9 mouse cellular contexts compared by ENCODE assay signal in genomic region chr1:85898761-85899387, GRCm38 (mm10). TPM values are rescaled to one million over a fixed set of nuclear protein-coding genes. Genes with fewer than 3 reads are reported as not detected.
DNase-seq lines count a peak whose midpoint lies in the region; ATAC-seq lines count a peak whose summit lies in the region.
"Had no signal": no experiment of that assay in that cellular context is flagged by ENCODE, and none has a peak within 500 bp of the region (broad histone marks: within the 10 kb centered on the region; RNA-seq: fewer than 3 reads in every experiment).

No protein-coding gene starts in this region.

- WGBS in lung, embryonic 16.5 days: 53% methylated on average over 12 of the region's 12 CpGs
- 61% methylated on average over 12 of the region's 12 CpGs for WGBS in intestine, embryonic 15.5 days
- WGBS in stomach, embryonic 16.5 days: 51% methylated on average over 12 of the region's 12 CpGs

- H3K4me2 ChIP-seq in lung, embryonic 16.5 days (ENCODE audit: low read depth, low read length): no peak overlapping the region
- H3K4me2 ChIP-seq in intestine, embryonic 15.5 days (replicated peaks): no peak overlapping the region
- 0 out of 2 replicates have a peak overlapping the region, but pooled peaks have one; percentile 14 for H3K4me2 ChIP-seq in stomach, embryonic 16.5 days (ENCODE audit: low read depth, low read length)

- H3K9ac ChIP-seq in lung, embryonic 16.5 days (ENCODE audit: low read length): 0 out of 2 replicates have a peak overlapping the region, but pooled peaks have one; percentile 38
- H3K9ac ChIP-seq in intestine, embryonic 15.5 days: no peak overlapping the region
- H3K9ac ChIP-seq in stomach, embryonic 16.5 days (ENCODE audit: low read length): peak overlapping the region; percentile 31

- no peak for DNase-seq in cerebellum, postnatal 4 days (ENCODE audit: low spot score in 2 of 2)
- DNase-seq in lung, postnatal 10 days: no peak
- no peak for DNase-seq in left cerebral cortex, postnatal 4 days
- DNase-seq in right cerebral cortex, adult 18-20 months: no peak

- H3K9me3 ChIP-seq in lung, embryonic 16.5 days (ENCODE audit: control insufficient read depth, low read length): no peaks in the 10 kb centered on the region
- H3K9me3 ChIP-seq in intestine, embryonic 15.5 days: no peaks in the 10 kb centered on the region
- H3K9me3 ChIP-seq in stomach, embryonic 16.5 days (replicated peaks; ENCODE audit: control insufficient read depth, low read length): no peaks in the 10 kb centered on the region

- H3K4me1 ChIP-seq in lung, embryonic 16.5 days (replicated peaks; ENCODE audit: control insufficient read depth, insufficient read depth, low read length): peaks cover 65% of the 10 kb centered on the region
- peaks cover 63% of the 10 kb centered on the region for H3K4me1 ChIP-seq in intestine, embryonic 15.5 days (replicated peaks)
- peaks cover 75% of the 10 kb centered on the region for H3K4me1 ChIP-seq in stomach, embryonic 16.5 days (ENCODE audit: control insufficient read depth, insufficient read depth, low read length)

- peaks cover 1% of the 10 kb centered on the region; the same call in 1 of the 2 replicates for H3K36me3 ChIP-seq in lung, embryonic 16.5 days (ENCODE audit: control insufficient read depth, insufficient read depth, low read length)
- H3K36me3 ChIP-seq in intestine, embryonic 15.5 days: no peaks in the 10 kb centered on the region
- peaks cover 4% of the 10 kb centered on the region; the same call in 1 of the 2 replicates for H3K36me3 ChIP-seq in stomach, embryonic 16.5 days (ENCODE audit: control insufficient read depth, insufficient read depth, low read length)

- intact Hi-C loops in left cerebral cortex, postnatal 4 days (cut with DNase I): no loop called here

- no peaks in the 10 kb centered on the region for H3K27me3 ChIP-seq in lung, embryonic 16.5 days (ENCODE audit: control insufficient read depth, insufficient read depth, low read depth, low read length)
- no peaks in the 10 kb centered on the region for H3K27me3 ChIP-seq in intestine, embryonic 15.5 days (replicated peaks)
- H3K27me3 ChIP-seq in stomach, embryonic 16.5 days (ENCODE audit: control insufficient read depth, insufficient read depth, low read length): no peaks in the 10 kb centered on the region

- peak; percentile 17; the same call in 1 of the 2 replicates for ATAC-seq in cerebellum, adult (ENCODE audit: insufficient number of reproducible peaks, low FRiP score, low TSS enrichment)
- ATAC-seq in lung, embryonic 16.5 days (ENCODE audit: low read depth): no peak
- ATAC-seq in intestine, embryonic 15.5 days: no peak
- ATAC-seq in stomach, embryonic 16.5 days (ENCODE audit: insufficient read depth, low FRiP score): no peak

- H3K27ac ChIP-seq in lung, embryonic 16.5 days (ENCODE audit: low read length): peak overlapping the region; percentile 27; the same call in 1 of the 2 replicates
- peak overlapping the region; percentile 56; the same call in 1 of the 2 replicates for H3K27ac ChIP-seq in intestine, embryonic 15.5 days
- H3K27ac ChIP-seq in stomach, embryonic 16.5 days (ENCODE audit: low read length): peak overlapping the region; percentile 69

- H3K4me3 ChIP-seq in lung, embryonic 16.5 days (ENCODE audit: low read length): no peak overlapping the region
- H3K4me3 ChIP-seq in intestine, embryonic 15.5 days (replicated peaks): no peak overlapping the region
- no peak overlapping the region for H3K4me3 ChIP-seq in stomach, embryonic 16.5 days (replicated peaks; ENCODE audit: low read length)

RNA-seq across cellular contexts. Expression of gene Itm2c, which starts 4.8 kb away (rescaled TPM):
- polyA plus RNA-seq in lung, embryonic 16.5 days (2015; fragmentation: Nextera tagmentation; extraction: Ambion mirVana): 210 and 215 TPM in 2 replicates
- 135 TPM in 2 replicates for polyA plus RNA-seq in intestine, embryonic 15.5 days (2015; fragmentation: Nextera tagmentation; extraction: Ambion mirVana)
- polyA plus RNA-seq in stomach, embryonic 16.5 days (2015; fragmentation: Nextera tagmentation; extraction: Ambion mirVana): 168 and 175 TPM in 2 replicates
- total RNA-seq in left cerebral cortex, postnatal 4 days (2021): 100 to 1,000 TPM; 111 to 124 TPM

RNA-seq across cellular contexts. Expression of gene 4933407L21Rik, which starts 29.4 kb away (rescaled TPM):
- 0.25 and 0.39 TPM in 2 replicates for polyA plus RNA-seq in lung, embryonic 16.5 days (2015; fragmentation: Nextera tagmentation; extraction: Ambion mirVana)
- 0.32 and 0.34 TPM in 2 replicates for polyA plus RNA-seq in intestine, embryonic 15.5 days (2015; fragmentation: Nextera tagmentation; extraction: Ambion mirVana)
- polyA plus RNA-seq in stomach, embryonic 16.5 days (2015; fragmentation: Nextera tagmentation; extraction: Ambion mirVana): 0.44 and 0.51 TPM in 2 replicates
- total RNA-seq in left cerebral cortex, postnatal 4 days (2021): 1 to 10 TPM; 6.1 to 7.2 TPM
- polyA plus RNA-seq: neural tube, embryonic 11.5 days had no signal
